Mouse (Mus musculus): ENCODE data around the gene Cox6a1. TPM values are rescaled to one million over a fixed set of nuclear protein-coding genes. Genes with fewer than 3 reads are reported as not detected.

The Cox6a1 gene
- polyA plus RNA-seq, 1 experiment from 2014 or later: 1,095 TPM

- 11% methylated on average over 36 of the region's 36 CpGs for WGBS
- peak overlapping the region; percentile 85; the same call in 1 of the 2 replicates for H3K9ac ChIP-seq
- H3K27ac ChIP-seq: peak overlapping the region; percentile 86
- H3K27me3 ChIP-seq (replicated peaks): no peaks in the 10 kb centered on the region
- peaks cover 6% of the 10 kb centered on the region; the same call in 1 of the 2 replicates for H3K4me1 ChIP-seq
- peak overlapping the region; percentile 91 for H3K4me3 ChIP-seq (replicated peaks)
- peak overlapping the region; percentile 62 for H3K4me2 ChIP-seq
- peak; percentile 74 for ATAC-seq (ENCODE audit: insufficient read depth, low FRiP score, low read depth)
- peaks cover 30% of the 10 kb centered on the region for H3K36me3 ChIP-seq
- H3K9me3 ChIP-seq: no peaks in the 10 kb centered on the region
These were observed 7.2 kb downstream of the Cox6a1 start for GRCm38 (mm10) chr5:115341314-115342165.

GRCm38 (mm10) chr5:115340577-115341313 is 8.0 kb downstream of the Cox6a1 start, which contains the start of the genes Gatc and Triap1:
Gatc (minus strand) TSS chr5:115341178.
Triap1 (plus strand) TSS chr5:115341225.
- H3K27me3 ChIP-seq (replicated peaks): no peaks in the 10 kb centered on the region
- peaks cover 34% of the 10 kb centered on the region for H3K36me3 ChIP-seq
- peak; percentile 88 for ATAC-seq (ENCODE audit: insufficient read depth, low FRiP score, low read depth)
- H3K4me3 ChIP-seq (replicated peaks): peak within 1 kb of the TSS; percentile 91
- H3K4me2 ChIP-seq: peak within 1 kb of the TSS; percentile 62
- peak within 1 kb of the TSS; percentile 85 for H3K9ac ChIP-seq
- H3K9me3 ChIP-seq: no peaks in the 10 kb centered on the region
- peaks cover 6% of the 10 kb centered on the region; the same call in 1 of the 2 replicates for H3K4me1 ChIP-seq
- under 1% methylated on average over 62 of the region's 62 CpGs for WGBS
- peak within 1 kb of the TSS; percentile 86 for H3K27ac ChIP-seq

- Histone ChIP-seq H3K36me3 (peaks cover 34% of the 10 kb centered on the region), H3K9ac (no peak overlapping the region), H3K27ac (no peak overlapping the region), H3K4me1 (peaks cover 8% of the 10 kb centered on the region; the same call in 1 of the 2 replicates), H3K9me3 (no peaks in the 10 kb centered on the region), H3K4me2 (peak overlapping the region; percentile 62), H3K4me3 (replicated peaks) (peak overlapping the region; percentile 91), H3K27me3 (replicated peaks) (no peaks in the 10 kb centered on the region)
- WGBS: 13% methylated on average over 7 of the region's 7 CpGs
- no peak for ATAC-seq (ENCODE audit: insufficient read depth, low FRiP score, low read depth)
These were observed 8.8 kb downstream of the Cox6a1 start for GRCm38 (mm10) chr5:115340007-115340406.

GRCm38 (mm10) chr5:115333626-115334025 is 15.2 kb downstream of the Cox6a1 start:
- Histone ChIP-seq H3K27me3 (replicated peaks) (no peaks in the 10 kb centered on the region), H3K9me3 (no peaks in the 10 kb centered on the region), H3K4me3 (replicated peaks) (no peak overlapping the region), H3K27ac (no peak overlapping the region), H3K4me2 (no peak overlapping the region), H3K9ac (no peak overlapping the region), H3K36me3 (peaks cover 54% of the 10 kb centered on the region), H3K4me1 (peaks cover 9% of the 10 kb centered on the region)
- peak; percentile 78 for ATAC-seq (ENCODE audit: insufficient read depth, low FRiP score, low read depth)
- WGBS: 75% methylated on average over 3 of the region's 3 CpGs

DNA sequence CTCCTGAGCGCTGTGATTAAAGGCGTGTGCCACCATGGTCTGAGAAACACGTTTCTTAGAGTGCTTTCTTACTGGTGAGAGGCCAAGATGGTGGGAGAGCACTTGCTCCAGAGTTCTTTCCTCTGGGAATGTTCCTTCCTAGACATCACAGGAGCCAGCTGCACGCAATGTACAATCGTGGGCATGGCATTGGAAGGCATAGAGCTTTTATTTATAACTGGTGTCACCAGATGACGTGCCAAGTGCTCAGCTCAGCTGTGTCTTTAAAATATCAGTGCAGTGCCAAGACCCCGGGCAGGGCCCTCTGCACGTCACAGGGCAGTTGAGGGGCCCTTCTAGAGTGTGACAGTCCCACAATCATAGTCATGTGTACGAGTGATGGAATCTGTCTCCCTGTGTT is 17.8 kb downstream of the Cox6a1 start:
- Histone ChIP-seq H3K27ac (no peak overlapping the region), H3K9ac (no peak overlapping the region), H3K9me3 (no peaks in the 10 kb centered on the region), H3K4me1 (peaks cover 18% of the 10 kb centered on the region), H3K27me3 (replicated peaks) (no peaks in the 10 kb centered on the region), H3K36me3 (peaks cover 50% of the 10 kb centered on the region), H3K4me2 (no peak overlapping the region), H3K4me3 (replicated peaks) (no peak overlapping the region)
- 83% methylated on average over 9 of the region's 9 CpGs for WGBS
- no peak for ATAC-seq (ENCODE audit: insufficient read depth, low FRiP score, low read depth)

DNA sequence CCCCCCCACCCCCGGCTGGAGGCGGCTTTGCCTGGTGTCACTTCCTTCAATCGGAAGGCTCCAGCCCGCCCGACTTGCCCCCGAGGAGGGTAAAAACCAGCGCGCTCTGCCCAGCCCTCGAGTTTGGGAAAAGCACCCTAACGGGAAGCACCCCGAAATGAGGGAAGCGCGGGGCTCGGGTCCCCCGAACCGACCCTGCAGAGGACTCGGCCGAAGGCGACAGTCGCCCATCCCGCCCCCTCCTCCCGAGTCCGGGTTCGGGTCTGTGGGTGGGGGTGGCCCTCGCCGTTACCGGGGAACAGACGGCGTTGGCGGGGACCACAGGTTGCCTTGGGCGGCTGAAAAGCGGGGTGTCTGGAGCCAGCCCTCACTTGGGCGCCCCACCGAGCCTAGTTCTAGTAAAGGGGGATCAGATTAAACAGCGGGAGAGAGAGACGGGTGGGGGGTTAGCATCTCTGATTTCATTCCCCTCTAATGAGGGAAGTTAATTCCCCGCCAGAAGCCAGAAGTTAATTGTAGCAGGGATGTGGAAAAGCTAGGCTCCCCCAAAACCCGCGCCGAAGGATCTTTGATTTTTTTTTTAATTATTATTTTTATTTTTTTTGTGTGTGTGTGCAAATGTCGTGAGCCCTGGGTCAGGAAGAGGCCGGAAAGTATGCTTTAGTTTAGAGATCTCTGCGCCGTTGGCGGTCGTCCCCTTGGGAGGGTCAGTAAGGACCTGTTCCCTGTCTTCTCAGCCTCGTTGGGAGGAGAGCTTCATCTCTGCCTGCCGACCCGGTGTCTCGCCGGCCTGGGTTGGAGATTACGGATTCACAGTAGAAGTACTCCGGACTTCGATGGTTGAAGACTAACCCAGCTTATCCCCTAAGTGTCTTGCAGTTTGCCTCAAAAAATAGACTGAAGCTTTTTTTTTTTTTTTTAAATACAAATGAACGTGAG is 20.9 kb downstream of the Cox6a1 start:
- Histone ChIP-seq H3K9me3 (no peaks in the 10 kb centered on the region), H3K27ac (peak overlapping the region; percentile 88), H3K4me1 (peaks cover 19% of the 10 kb centered on the region), H3K9ac (peak overlapping the region; percentile 90; the same call in 1 of the 2 replicates), H3K27me3 (replicated peaks) (no peaks in the 10 kb centered on the region), H3K4me3 (replicated peaks) (peak overlapping the region; percentile 94), H3K4me2 (peak overlapping the region; percentile 60), H3K36me3 (peaks cover 23% of the 10 kb centered on the region)
- WGBS: under 1% methylated on average over 53 of the region's 55 CpGs
- no peak for ATAC-seq (ENCODE audit: insufficient read depth, low FRiP score, low read depth)

DNA sequence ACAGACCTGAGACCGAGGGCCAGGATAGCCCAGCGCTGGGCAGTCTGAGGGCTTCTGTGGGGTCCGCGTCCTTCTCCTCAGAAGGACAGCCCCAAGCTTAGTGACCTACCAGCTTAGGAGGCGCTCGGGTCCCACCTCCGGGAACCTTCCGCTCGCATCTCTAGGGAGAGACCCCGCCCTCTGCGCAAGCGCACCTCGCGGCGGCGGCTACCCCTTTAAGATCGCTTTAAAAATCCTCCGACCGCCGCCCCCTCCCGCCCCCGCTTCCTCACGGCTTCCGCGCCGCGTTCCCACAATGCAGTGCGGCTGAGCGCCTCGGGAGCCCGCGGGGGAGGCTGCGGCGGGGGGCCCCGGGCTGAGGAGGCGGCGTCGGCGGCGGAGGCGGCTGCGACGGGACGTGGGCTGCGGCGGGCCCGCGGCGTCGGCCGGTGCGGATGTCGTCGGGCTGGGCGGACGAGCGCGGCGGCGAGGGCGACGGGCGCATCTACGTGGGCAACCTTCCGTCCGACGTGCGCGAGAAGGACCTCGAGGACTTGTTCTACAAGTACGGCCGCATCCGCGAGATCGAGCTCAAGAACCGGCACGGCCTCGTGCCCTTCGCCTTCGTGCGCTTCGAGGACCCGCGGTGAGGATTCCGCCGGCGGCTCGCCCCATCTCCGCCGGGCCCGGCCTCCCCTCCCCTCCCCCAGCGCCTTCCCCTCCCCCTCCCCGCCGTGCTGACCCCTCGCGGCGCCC is 21.7 kb downstream of the Cox6a1 start, which contains the start of gene Srsf9:
Gene Srsf9, plus strand, starts transcription at position 303 of the 735 bp plus-strand sequence.
- peak within 1 kb of the TSS; percentile 90 for H3K9ac ChIP-seq
- H3K4me1 ChIP-seq: peaks cover 19% of the 10 kb centered on the region
- H3K27me3 ChIP-seq (replicated peaks): no peaks in the 10 kb centered on the region
- peak within 1 kb of the TSS; percentile 88 for H3K27ac ChIP-seq
- under 1% methylated on average over 81 of the region's 97 CpGs for WGBS
- peak; percentile 95 for ATAC-seq (ENCODE audit: insufficient read depth, low FRiP score, low read depth)
- peak within 1 kb of the TSS; percentile 94 for H3K4me3 ChIP-seq (replicated peaks)
- peaks cover 16% of the 10 kb centered on the region for H3K36me3 ChIP-seq
- no peaks in the 10 kb centered on the region for H3K9me3 ChIP-seq
- H3K4me2 ChIP-seq: peak within 1 kb of the TSS; percentile 60

GRCm38 (mm10) chr5:115326256-115326831 is 22.4 kb downstream of the Cox6a1 start:
- peaks cover 11% of the 10 kb centered on the region for H3K36me3 ChIP-seq
- peaks cover 19% of the 10 kb centered on the region for H3K4me1 ChIP-seq
- no peaks in the 10 kb centered on the region for H3K9me3 ChIP-seq
- H3K4me3 ChIP-seq (replicated peaks): peak overlapping the region; percentile 94
- H3K27ac ChIP-seq: peak overlapping the region; percentile 88
- H3K27me3 ChIP-seq (replicated peaks): no peaks in the 10 kb centered on the region
- ATAC-seq (ENCODE audit: insufficient read depth, low FRiP score, low read depth): peak; percentile 81
- H3K4me2 ChIP-seq: peak overlapping the region; percentile 60
- WGBS: 23% methylated on average over 11 of the region's 11 CpGs
- H3K9ac ChIP-seq: peak overlapping the region; percentile 76

DNA sequence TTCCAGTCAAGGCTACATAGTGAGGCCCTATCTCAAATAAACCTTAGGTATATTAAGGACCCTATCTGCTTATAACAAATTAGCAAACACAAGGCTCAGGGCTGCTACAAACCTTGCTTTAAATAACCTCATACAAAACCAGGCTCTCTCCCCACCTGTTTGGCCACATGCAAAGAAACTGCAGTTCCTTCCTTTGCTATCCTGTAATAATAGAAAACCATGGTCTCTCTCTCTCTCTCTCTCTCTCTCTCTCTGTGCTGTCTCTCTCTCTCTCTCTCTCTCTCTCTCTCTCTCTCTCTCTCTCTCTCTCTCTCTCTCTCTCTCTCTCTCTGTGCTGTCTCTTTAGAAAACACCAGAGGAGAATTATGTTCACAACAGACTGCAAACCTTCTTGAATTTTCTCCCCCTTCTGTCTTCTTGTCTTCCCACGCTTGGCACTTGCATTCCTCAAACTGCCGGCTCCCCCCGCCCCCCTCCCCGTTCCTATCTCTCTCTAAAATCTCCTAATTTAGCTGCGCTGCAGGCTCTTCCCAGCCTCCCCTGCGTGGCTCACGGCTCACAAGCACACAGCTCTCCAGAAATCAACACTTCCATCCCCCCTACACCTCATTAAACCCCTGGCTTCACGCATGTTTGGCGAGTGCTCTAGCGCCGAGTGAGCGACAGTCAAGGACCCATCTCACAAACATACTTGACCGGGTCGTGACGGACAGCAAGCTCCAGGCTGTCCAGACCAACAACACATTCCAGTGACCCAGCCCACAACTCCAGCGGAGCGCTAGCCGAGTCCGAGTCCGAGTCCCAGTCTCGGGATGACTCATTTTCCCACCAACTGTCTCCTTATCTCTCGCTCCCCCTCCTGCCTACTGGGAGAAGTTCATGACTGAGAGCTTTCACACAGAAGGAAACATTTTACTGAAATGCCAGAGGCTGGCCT is 29.5 kb downstream of the Cox6a1 start:
- peak overlapping the region; percentile 72 for H3K4me2 ChIP-seq
- under 1% methylated on average over 22 of the region's 22 CpGs for WGBS
- H3K36me3 ChIP-seq: no peaks in the 10 kb centered on the region
- H3K27me3 ChIP-seq (replicated peaks): no peaks in the 10 kb centered on the region
- H3K4me1 ChIP-seq: peaks cover 22% of the 10 kb centered on the region
- H3K9ac ChIP-seq: no peak overlapping the region
- no peaks in the 10 kb centered on the region for H3K9me3 ChIP-seq
- H3K27ac ChIP-seq: peak overlapping the region; percentile 87
- peak; percentile 76 for ATAC-seq (ENCODE audit: insufficient read depth, low FRiP score, low read depth)
- peak overlapping the region; percentile 40 for H3K4me3 ChIP-seq (replicated peaks)

All from stomach, embryonic 15.5 days (tissue).